Mouse (Mus musculus): ENCODE data around the gene Spata25. TPM values are rescaled to one million over a fixed set of nuclear protein-coding genes. Genes with fewer than 3 reads are reported as not detected.

The Spata25 gene
- polyA plus RNA-seq, 1 experiment = 0.40 TPM

DNA sequence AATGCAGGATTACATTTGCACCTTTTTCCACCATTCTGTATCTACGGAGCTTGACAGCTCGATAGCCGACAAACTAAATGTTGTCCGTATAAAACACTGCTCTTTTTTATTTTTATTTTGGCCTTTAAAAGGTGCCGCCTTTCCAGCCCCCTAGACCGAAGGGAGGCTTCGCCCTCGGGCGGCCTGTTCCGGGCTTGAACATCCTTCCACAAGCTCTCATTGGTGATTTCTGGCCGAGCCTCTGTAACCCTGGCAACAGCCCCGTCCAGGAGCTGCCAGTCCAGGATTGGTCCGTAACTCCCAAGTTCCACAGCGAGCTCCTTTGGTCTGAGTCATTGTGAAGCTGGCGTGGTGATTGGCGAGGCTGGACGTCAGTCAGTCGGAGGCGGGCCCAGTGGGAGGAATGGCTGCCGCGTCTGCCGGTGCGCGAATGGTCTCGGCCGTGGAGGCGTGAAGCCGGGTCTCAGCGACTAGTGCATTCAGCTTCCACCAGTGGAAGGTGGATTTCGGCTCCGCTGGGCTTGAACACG lies 5.6 kb downstream of the Spata25 start, which contains the start of gene Zswim1:
Gene Zswim1, plus strand, starts transcription at position 51 of the 530 bp plus-strand sequence.
- H3K36me3 ChIP-seq (ENCODE audit: control insufficient read depth, insufficient read depth, low read length) = peaks cover 25% of the 10 kb centered on the region
- H3K27ac ChIP-seq (ENCODE audit: insufficient read depth, low read length) = peak within 1 kb of the TSS; percentile 84
- H3K4me3 ChIP-seq (ENCODE audit: extremely low read depth, insufficient read depth, insufficient read length) = peak within 1 kb of the TSS; percentile 97
- no peaks in the 10 kb centered on the region for H3K27me3 ChIP-seq (ENCODE audit: control insufficient read depth, insufficient read depth, low read length)
- peak; percentile 93 to 99 for DNase-seq (ENCODE audit: low read depth in 1 of 2, low spot score in 2 of 2)
- 1% methylated on average over 32 of the region's 32 CpGs for WGBS
- no peaks in the 10 kb centered on the region for H3K4me1 ChIP-seq (ENCODE audit: control insufficient read depth, insufficient read depth, insufficient read length)
- TF ChIP-seq POLR2A (IDR thresholded peaks at IDR 0.05; ENCODE audit: low read depth, low read length) = peak; percentile 73
- TF ChIP-seq CTCF (IDR thresholded peaks at IDR 0.05; ENCODE audit: extremely low read depth, insufficient read depth, insufficient read length, insufficient replicate concordance) = no peak

DNA sequence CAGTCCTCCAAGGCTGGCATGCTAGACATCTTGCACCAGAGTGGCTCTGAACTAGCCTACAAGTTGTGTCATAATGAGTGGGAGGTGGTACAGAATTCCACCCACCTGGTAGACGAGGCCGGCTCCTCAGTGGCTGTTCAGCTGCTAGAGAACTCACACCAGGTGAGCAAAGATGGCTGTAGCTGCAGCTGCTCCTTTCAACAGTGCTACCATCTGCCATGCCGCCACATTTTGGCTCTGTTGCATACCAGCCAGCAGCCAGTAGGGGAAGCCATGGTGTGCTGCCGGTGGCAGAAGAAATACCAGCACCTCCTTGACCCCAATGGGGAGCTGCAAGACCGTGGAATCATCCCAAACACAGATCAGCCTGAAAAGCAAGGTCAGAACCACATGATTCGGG lies 7.3 kb downstream of the Spata25 start:
- 92% methylated on average over 6 of the region's 6 CpGs for WGBS
- H3K27me3 ChIP-seq (ENCODE audit: control insufficient read depth, insufficient read depth, low read length) = no peaks in the 10 kb centered on the region
- DNase-seq (ENCODE audit: low read depth in 1 of 2, low spot score in 2 of 2) = no peak
- peaks cover 19% of the 10 kb centered on the region for H3K36me3 ChIP-seq (ENCODE audit: control insufficient read depth, insufficient read depth, low read length)
- no peak overlapping the region for H3K27ac ChIP-seq (ENCODE audit: insufficient read depth, low read length)
- TF ChIP-seq POLR2A (IDR thresholded peaks at IDR 0.05; ENCODE audit: low read depth, low read length) (no peak), CTCF (IDR thresholded peaks at IDR 0.05; ENCODE audit: extremely low read depth, insufficient read depth, insufficient read length, insufficient replicate concordance) (no peak)
- no peaks in the 10 kb centered on the region for H3K4me1 ChIP-seq (ENCODE audit: control insufficient read depth, insufficient read depth, insufficient read length)
- no peak overlapping the region for H3K4me3 ChIP-seq (ENCODE audit: extremely low read depth, insufficient read depth, insufficient read length)

DNA sequence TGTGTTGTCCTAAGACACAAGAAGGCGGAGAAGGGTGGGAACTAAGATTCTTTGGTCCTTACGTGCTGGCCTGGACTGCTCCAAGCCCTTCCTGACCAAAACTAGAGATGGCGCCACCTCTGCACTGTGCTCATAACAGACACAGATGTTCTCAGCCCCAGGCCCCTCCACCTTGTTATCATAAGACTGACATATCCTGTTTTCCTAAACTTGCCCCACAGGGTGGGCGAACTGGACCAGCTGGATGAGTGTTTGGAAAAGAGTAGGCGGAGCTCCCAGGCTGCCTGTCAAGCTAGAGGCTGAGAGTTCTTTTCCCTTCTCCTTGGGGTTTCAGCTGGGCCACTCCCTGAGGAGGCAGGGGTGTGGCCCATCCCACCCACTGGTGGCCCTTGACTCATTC lies 10.6 kb downstream of the Spata25 start:
- no peak overlapping the region for H3K4me3 ChIP-seq (ENCODE audit: extremely low read depth, insufficient read depth, insufficient read length)
- TF ChIP-seq POLR2A (IDR thresholded peaks at IDR 0.05; ENCODE audit: low read depth, low read length) = no peak
- TF ChIP-seq CTCF (IDR thresholded peaks at IDR 0.05; ENCODE audit: extremely low read depth, insufficient read depth, insufficient read length, insufficient replicate concordance) = no peak
- no peak overlapping the region for H3K27ac ChIP-seq (ENCODE audit: insufficient read depth, low read length)
- no peaks in the 10 kb centered on the region for H3K4me1 ChIP-seq (ENCODE audit: control insufficient read depth, insufficient read depth, insufficient read length)
- 90% methylated on average over 5 of the region's 5 CpGs for WGBS
- H3K27me3 ChIP-seq (ENCODE audit: control insufficient read depth, insufficient read depth, low read length) = no peaks in the 10 kb centered on the region
- H3K36me3 ChIP-seq (ENCODE audit: control insufficient read depth, insufficient read depth, low read length) = peaks cover 6% of the 10 kb centered on the region; the same call in 1 of the 2 replicates
- no peak for DNase-seq (ENCODE audit: low read depth in 1 of 2, low spot score in 2 of 2)

DNA sequence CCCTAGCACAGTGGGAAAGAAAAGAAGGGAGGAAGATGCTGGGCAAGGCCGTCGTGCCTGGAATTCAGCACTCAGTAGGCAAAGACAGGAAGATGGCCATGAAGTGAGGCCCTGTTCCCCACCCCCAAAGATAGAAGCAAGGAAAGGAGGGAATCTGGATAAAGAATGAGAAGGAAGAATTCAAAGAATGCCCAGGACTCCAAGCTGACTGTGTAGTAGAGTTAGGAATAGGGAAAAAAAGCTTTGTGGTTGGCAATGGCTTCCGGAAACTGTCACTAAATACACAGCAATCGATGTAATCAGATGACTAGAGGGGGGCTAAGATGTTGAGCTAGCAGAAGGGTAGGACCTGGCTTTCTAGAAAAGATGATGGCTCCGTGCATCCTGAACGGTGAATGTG lies 11.1 kb downstream of the Spata25 start:
- Histone ChIP-seq H3K4me1 (ENCODE audit: control insufficient read depth, insufficient read depth, insufficient read length) (no peaks in the 10 kb centered on the region), H3K27ac (ENCODE audit: insufficient read depth, low read length) (no peak overlapping the region), H3K4me3 (ENCODE audit: extremely low read depth, insufficient read depth, insufficient read length) (no peak overlapping the region), H3K36me3 (ENCODE audit: control insufficient read depth, insufficient read depth, low read length) (peaks cover 6% of the 10 kb centered on the region; the same call in 1 of the 2 replicates), H3K27me3 (ENCODE audit: control insufficient read depth, insufficient read depth, low read length) (no peaks in the 10 kb centered on the region)
- WGBS = 91% methylated on average over 6 of the region's 6 CpGs
- DNase-seq (ENCODE audit: low read depth in 1 of 2, low spot score in 2 of 2) = no peak
- TF ChIP-seq CTCF (IDR thresholded peaks at IDR 0.05; ENCODE audit: extremely low read depth, insufficient read depth, insufficient read length, insufficient replicate concordance) (no peak), POLR2A (IDR thresholded peaks at IDR 0.05; ENCODE audit: low read depth, low read length) (no peak)

DNA sequence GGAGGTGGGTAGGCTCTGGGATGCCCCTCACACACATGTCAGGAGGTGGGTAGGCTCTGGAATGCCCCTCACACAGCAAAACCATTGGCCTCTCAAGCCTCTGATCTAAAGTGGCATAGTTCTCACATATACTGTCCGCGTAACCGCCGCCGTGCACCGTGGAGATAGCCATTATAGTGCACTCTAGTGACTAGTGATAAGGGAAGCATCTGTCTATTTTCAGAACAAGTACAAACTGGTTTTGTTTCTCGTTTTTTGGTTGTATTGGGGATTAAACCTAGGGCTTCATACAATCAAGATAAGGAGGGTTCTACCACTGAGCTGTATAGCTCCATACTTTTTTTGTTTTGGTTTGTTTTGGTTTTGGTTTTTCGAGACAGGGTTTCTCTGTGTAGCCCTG lies 12.5 kb downstream of the Spata25 start:
- Histone ChIP-seq H3K27me3 (ENCODE audit: control insufficient read depth, insufficient read depth, low read length) (no peaks in the 10 kb centered on the region), H3K36me3 (ENCODE audit: control insufficient read depth, insufficient read depth, low read length) (0 out of 2 replicates have a peak, but pooled peaks cover 3% of the 10 kb centered on the region), H3K4me1 (ENCODE audit: control insufficient read depth, insufficient read depth, insufficient read length) (no peaks in the 10 kb centered on the region), H3K27ac (ENCODE audit: insufficient read depth, low read length) (no peak overlapping the region), H3K4me3 (ENCODE audit: extremely low read depth, insufficient read depth, insufficient read length) (no peak overlapping the region)
- WGBS = 92% methylated on average over 8 of the region's 8 CpGs
- DNase-seq (ENCODE audit: low read depth in 1 of 2, low spot score in 2 of 2) = no peak
- TF ChIP-seq CTCF (IDR thresholded peaks at IDR 0.05; ENCODE audit: extremely low read depth, insufficient read depth, insufficient read length, insufficient replicate concordance) (no peak), POLR2A (IDR thresholded peaks at IDR 0.05; ENCODE audit: low read depth, low read length) (no peak)

DNA sequence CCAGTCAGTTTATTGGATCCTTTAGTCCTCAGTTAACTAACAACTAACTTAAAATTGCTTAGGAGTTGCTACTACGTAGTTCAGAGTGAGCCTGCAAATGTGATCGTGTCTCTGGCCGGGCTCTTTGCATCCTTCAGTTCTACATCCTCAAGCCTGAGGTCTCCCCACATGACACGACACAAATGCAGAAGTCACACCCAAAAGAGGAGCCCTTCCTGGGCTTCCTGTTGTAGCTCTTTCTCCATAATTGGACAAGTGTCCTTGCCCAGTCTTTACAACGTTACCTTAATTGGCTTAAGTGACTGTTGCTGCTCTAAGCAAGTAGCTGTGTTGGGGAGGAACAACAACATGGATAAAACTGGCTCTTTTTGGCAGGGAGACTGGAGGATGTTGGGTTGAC lies 13.0 kb downstream of the Spata25 start:
- Histone ChIP-seq H3K4me3 (ENCODE audit: extremely low read depth, insufficient read depth, insufficient read length) (no peak overlapping the region), H3K27ac (ENCODE audit: insufficient read depth, low read length) (no peak overlapping the region), H3K36me3 (ENCODE audit: control insufficient read depth, insufficient read depth, low read length) (0 out of 2 replicates have a peak, but pooled peaks cover 2% of the 10 kb centered on the region), H3K27me3 (ENCODE audit: control insufficient read depth, insufficient read depth, low read length) (no peaks in the 10 kb centered on the region), H3K4me1 (ENCODE audit: control insufficient read depth, insufficient read depth, insufficient read length) (no peaks in the 10 kb centered on the region)
- 63% methylated on average over 5 of the region's 5 CpGs for WGBS
- no peak for DNase-seq (ENCODE audit: low read depth in 1 of 2, low spot score in 2 of 2)
- TF ChIP-seq CTCF (IDR thresholded peaks at IDR 0.05; ENCODE audit: extremely low read depth, insufficient read depth, insufficient read length, insufficient replicate concordance) = no peak
- no peak for TF ChIP-seq POLR2A (IDR thresholded peaks at IDR 0.05; ENCODE audit: low read depth, low read length)

DNA sequence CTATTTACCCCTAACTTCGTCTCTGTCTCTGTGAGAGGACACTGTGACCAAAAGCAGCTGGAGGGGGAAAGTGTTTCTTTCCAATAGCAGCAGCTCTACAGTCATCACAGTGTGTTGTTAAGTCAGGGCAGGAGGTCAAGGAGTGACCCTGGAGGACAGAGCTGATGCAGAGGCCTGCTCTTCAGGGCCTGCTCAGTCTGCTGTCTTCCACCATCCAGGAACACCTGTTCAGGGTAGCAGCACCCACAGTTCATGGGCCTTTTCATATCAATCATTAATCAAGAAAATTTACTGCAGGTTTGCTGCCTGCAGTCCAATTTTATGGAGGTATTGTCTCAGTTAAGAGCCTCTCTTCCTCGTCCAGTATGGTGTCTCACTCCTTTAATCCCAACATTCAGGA lies 14.8 kb downstream of the Spata25 start:
- no peaks in the 10 kb centered on the region for H3K4me1 ChIP-seq (ENCODE audit: control insufficient read depth, insufficient read depth, insufficient read length)
- TF ChIP-seq CTCF (IDR thresholded peaks at IDR 0.05; ENCODE audit: extremely low read depth, insufficient read depth, insufficient read length, insufficient replicate concordance) = no peak
- no peak for TF ChIP-seq POLR2A (IDR thresholded peaks at IDR 0.05; ENCODE audit: low read depth, low read length)
- 84% methylated on average over 2 of the region's 2 CpGs for WGBS
- DNase-seq (ENCODE audit: low read depth in 1 of 2, low spot score in 2 of 2) = no peak
- 0 out of 2 replicates have a peak, but pooled peaks cover 1% of the 10 kb centered on the region for H3K36me3 ChIP-seq (ENCODE audit: control insufficient read depth, insufficient read depth, low read length)
- H3K27ac ChIP-seq (ENCODE audit: insufficient read depth, low read length) = no peak overlapping the region
- H3K4me3 ChIP-seq (ENCODE audit: extremely low read depth, insufficient read depth, insufficient read length) = no peak overlapping the region
- H3K27me3 ChIP-seq (ENCODE audit: control insufficient read depth, insufficient read depth, low read length) = no peaks in the 10 kb centered on the region

Data from spleen, adult 2 months (tissue).